Mouse (Mus musculus): ENCODE measurements around the gene Esyt1.
"Not testable (repeated sequence)": the region's sequence is repeated elsewhere in the genome, so short reads cannot be mapped to it uniquely, and the experiment has no call there.

Esyt1 gene

GRCm38 (mm10) chr10:128538340-128538870, 12.7 kb upstream of the Esyt1 start:
- DNase-seq (ENCODE audit: low read depth, low spot score) = no peak

GRCm38 (mm10) chr10:128536266-128536940, 10.7 kb upstream of the Esyt1 start:
- peak; percentile 83 for DNase-seq (ENCODE audit: low read depth, low spot score)

- no peak for DNase-seq (ENCODE audit: low read depth, low spot score)
Measured at GRCm38 (mm10) chr10:128535624-128536265, 10.1 kb upstream of the Esyt1 start.

DNA sequence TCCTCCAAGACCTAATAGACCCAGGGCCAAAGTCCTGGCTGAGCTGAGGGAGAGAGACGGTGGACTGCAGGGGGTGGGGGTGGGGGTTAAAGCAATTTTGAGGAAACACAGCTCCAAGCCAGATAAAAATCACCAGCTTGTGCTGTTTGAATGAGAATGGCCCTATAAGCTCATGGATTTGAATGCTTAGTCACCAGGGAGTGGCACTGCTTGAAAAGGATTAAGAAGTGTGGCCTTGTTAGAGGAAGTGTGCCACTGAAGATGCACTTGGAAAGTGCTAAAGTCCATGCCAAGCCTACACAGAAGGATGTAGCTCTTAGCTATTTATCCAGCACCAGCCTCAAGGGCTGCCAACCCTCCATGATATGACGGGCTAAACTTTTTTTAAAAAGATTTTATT, 9.5 kb upstream of the Esyt1 start:
- DNase-seq (ENCODE audit: low read depth, low spot score) = no peak

DNA sequence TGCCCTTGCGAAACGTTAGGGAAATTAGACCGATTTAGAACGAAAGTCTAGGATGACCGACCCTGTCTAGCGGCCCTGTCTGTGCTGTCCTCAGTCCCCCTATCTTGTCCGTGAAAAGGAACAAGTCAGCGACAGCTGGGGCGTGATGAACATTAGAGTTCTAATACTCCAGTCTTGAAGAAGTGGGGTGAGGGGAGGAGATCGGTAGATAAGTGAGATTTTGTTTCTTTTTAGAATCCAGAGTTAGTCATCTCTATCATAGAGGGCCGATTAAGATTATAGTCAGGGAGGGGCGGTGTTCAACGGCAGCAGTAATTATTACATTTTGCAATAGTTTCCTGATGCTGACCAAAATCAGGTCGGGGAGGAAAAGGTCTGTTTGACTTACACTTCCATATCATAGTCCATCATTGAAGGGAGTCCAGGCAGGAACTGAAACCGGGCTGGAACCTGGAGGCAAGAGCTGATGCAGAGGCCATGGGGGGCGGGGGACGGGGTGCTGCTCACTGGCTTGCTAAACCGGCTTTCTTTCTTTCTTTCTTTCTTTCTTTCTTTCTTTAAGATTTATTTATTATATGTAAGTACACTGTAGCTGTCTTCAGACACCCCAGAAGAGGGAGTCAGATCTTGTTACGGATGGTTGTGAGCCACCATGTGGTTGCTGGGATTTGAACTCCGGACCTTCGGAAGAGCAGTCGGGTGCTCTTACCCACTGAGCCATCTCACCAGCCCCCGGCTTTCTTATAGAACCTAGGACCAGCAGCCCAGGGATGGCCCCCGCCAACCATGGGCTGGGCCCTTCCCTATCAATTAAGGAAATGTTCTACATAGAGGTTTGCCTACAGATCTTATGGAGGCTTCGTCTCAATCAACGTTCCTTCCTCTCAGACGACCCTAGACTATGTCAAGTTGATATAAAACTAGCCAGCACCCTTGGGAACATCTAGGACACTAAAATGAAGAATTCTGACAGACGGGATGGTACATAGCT, 990 bp upstream of the Esyt1 start:
- DNase-seq (ENCODE audit: low read depth, low spot score) = no peak

DNA sequence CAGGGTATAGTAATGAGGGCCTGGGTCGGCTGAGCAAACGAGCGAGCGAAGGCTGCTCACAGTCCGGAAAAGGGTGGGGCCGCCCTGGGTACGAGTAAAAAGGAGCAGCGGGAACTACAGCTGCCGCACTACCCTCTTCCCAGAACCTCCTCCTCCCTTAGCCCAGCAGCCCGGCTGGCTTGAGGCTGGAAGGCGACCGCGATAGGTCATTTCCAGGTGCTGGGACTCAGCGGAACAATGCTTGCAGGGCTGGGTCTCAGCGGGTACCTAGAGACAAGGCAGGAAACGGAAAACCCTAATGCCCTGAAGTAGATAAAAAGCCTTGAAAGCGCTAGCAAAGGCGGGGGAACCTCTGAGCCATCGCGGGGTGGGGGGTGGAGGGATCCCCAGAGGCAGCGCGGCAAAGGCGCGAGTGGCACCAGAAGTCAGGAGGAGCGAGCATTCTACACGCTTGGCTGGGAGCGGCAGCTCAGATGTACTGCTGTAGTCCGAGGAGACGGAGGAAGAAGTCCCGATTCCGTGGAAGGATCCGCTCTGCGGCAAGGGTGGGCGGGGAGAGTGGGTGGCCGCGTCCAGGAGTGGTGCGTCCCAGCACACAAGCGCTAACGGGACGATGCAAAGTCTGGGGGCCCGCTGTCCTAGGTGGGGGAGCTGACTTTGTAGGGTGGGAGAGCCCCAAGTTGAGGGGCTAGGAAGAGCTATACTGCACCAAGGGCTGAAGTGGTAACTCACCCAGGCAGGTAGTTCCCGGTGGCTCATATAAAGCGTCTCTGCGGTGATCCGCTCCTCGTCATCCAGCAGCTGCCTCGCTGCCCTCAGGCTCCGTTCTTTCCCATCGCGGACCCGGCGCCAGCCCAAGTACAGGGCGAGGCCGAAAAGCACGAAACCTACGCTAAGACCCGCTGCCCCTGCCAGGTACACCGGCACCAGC, 674 bp downstream of the Esyt1 start:
- peak; percentile 36 for DNase-seq (ENCODE audit: low read depth, low spot score)

- DNase-seq (ENCODE audit: low read depth, low spot score) = no peak
Measured at GRCm38 (mm10) chr10:128524111-128524731, 1.4 kb downstream of the Esyt1 start.

DNA sequence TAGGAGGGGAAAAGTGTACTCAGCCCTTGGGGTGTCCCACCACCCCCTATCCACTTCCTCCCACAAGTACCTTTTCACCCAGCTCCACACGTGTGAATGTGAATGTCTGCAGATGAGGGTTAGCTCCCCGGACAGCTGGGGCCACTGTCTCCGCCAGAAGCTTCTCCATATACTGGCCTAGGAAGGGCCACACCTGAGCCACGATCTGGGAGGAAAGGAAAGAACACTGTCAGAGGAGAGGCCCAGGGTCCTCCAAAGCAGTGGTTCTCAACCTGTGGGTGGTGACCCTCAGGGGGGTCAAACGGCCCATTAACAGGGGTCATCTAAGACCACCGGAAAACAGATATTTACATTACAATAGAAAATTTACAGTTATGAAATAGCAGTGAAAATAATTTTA, 3.3 kb downstream of the Esyt1 start:
- no peak for DNase-seq (ENCODE audit: low read depth, low spot score)

GRCm38 (mm10) chr10:128520591-128520990, 5.1 kb downstream of the Esyt1 start:
- no peak for DNase-seq (ENCODE audit: low read depth, low spot score)

DNA sequence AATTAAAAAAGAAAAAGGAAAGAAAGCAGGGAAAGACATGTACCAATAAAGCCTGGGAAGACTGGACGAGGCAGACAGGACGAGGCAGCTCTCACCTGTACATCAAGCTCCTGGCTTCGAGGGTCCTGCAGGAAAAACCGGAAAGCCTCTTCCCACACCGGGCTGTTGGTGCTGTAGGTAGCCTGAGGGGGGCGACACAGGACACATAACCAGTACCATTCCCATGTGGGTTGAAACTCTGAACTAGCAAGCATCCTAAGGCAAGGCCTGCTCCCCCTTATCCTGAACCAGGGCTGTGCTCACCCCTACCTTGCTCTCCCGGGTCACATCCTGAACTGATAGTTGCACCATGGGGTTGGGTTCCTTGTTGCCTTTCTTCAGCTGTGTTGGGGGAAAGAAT, 6.8 kb downstream of the Esyt1 start:
- no peak for DNase-seq (ENCODE audit: low read depth, low spot score)

DNA sequence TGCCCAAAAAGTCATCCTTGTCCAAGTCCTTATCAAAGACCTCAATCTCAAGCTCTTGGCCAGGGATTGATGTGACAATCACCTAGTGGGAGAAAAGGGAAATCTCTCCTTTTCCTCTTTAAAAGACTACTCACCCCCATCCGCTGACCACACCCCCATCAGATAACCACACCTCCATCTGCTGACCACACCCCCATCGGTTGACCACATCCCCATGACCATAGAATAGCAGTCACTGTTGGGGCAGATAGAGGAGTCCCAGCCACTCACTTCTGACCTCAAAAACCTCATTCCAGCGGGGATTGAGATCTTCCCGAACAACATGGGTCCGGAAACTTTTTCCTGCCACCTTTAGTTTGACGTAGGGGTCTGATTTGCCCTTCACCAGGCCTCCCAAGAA, 9.0 kb downstream of the Esyt1 start:
- no peak for DNase-seq (ENCODE audit: low read depth, low spot score)

DNA sequence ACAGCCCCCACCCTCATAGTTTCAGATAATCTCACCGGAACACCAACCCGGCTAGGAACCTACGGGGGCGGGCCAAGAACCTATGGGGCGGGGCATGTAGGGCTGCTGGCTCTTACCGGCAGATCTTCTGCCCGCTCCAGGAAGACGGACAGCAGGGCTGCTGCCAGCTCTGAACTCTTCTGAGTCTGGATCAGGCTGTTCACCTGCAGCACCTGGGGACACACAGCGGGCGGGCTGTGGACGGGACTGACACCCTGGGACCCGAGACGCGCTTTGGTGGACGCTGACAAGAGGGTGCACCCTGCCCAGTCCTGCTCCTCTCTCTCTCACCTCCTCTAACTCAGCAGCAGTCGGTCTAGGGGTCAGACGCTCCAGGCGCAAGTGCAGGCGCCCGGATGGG, 9.6 kb downstream of the Esyt1 start:
- DNase-seq (ENCODE audit: low read depth, low spot score) = no peak

DNA sequence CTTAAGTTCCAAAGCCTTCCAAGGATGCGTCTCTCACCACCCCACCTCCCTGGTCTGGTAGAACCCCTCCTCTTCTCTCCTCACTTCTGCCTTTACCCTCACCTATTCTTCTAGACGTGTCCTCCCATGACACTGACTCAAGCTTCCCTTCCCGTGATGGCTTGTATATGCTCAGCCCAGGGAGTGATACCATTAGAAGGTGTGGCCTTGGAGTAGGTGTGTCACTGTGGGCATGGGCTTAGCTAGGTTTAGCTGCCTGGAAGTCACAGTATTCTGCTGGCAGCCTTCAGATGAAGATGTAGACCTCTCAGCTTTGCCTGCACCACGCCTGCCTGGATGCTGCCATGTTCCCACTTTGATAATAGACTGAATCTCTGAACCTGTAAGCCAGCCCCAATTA, 10.6 kb downstream of the Esyt1 start:
- no peak for DNase-seq (ENCODE audit: low read depth, low spot score)

GRCm38 (mm10) chr10:128511761-128512160, 13.9 kb downstream of the Esyt1 start:
- no peak for DNase-seq (ENCODE audit: low read depth, low spot score)

GRCm38 (mm10) chr10:128511189-128511588, 14.5 kb downstream of the Esyt1 start:
- DNase-seq (ENCODE audit: low read depth, low spot score) = no peak

DNA sequence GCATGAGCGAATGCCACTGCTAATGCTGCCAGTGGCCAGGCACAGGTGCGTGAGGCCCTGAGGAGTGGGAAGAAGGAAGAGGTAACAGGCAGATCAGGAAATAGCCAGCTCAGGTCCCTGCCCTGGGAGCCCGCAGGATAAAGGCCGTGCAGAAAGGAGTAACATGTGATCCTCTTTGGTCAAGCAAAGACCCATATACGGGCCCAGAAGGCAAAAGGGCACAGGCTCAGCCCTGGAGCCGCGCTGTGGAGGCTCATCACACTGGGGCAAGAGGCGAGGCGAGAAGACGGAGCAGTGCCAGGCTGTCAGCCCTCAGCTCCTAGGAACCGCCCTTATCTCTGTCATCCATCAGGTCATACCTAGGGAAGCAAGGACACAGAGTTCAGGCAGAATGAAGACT, 15.4 kb downstream of the Esyt1 start:
- no peak for DNase-seq (ENCODE audit: low read depth, low spot score)

- DNase-seq (ENCODE audit: low read depth, low spot score) = no peak
Measured at GRCm38 (mm10) chr10:128509831-128510230, 15.8 kb downstream of the Esyt1 start.

DNA sequence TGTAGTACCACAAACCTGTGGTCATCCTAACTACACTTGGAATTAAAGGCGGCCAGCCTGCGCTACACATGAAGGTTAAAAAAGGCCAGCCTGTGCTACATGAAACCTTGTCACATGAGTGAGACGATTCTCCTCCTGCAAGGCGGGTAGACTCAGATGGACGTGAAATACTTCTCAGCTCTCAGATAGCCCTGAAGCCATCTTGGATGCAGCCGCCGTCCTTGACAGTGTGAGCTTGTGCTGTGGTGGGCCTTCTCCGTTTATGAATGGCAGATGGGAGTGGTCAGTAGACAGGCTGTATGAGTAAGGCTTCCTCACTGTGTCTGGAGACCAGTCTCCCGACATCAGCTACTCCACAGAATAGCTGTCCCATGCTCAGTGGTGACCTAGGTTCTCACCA, 16.5 kb downstream of the Esyt1 start:
- DNase-seq (ENCODE audit: low read depth, low spot score) = no peak

- DNase-seq (ENCODE audit: low read depth, low spot score) = no peak
Measured at GRCm38 (mm10) chr10:128508260-128508659, 17.4 kb downstream of the Esyt1 start.

GRCm38 (mm10) chr10:128505974-128506373, 19.7 kb downstream of the Esyt1 start:
- no peak for DNase-seq (ENCODE audit: low read depth, low spot score)

GRCm38 (mm10) chr10:128505371-128505667, 20.4 kb downstream of the Esyt1 start:
- DNase-seq (ENCODE audit: low read depth, low spot score) = not testable (repeated sequence)

Measured in embryo, embryonic 11.5 days (tissue).